Mouse (Mus musculus): ENCODE results near the gene Cetn3. TPM values are rescaled to one million over a fixed set of nuclear protein-coding genes. Genes with fewer than 3 reads are reported as not detected.

The Cetn3 gene
- polyA plus RNA-seq (2014; fragmentation: Illumina TruSeq; extraction: RNeasy Lipid Tissue Mini Kit (QIAGEN cat#74804); ENCODE audit: low read depth, low replicate concordance) = 259 TPM

GRCm38 (mm10) chr13:81782971-81783404 is at the start of gene Cetn3:
Gene Cetn3 (plus strand): TSS chr13:81783077.

Other genes with a start within 250 kb of the Cetn3 start
- 1.7 TPM for gene Adgrv1, start 149.9 kb upstream of the Cetn3 start, polyA plus RNA-seq (2014; fragmentation: Illumina TruSeq; extraction: RNeasy Lipid Tissue Mini Kit (QIAGEN cat#74804); ENCODE audit: low read depth, low replicate concordance)
- 109 TPM for gene Lysmd3, start 125.4 kb upstream of the Cetn3 start, polyA plus RNA-seq (2014; fragmentation: Illumina TruSeq; extraction: RNeasy Lipid Tissue Mini Kit (QIAGEN cat#74804); ENCODE audit: low read depth, low replicate concordance)
- 26.1 TPM for gene Polr3g, start 72.1 kb upstream of the Cetn3 start, polyA plus RNA-seq (2014; fragmentation: Illumina TruSeq; extraction: RNeasy Lipid Tissue Mini Kit (QIAGEN cat#74804); ENCODE audit: low read depth, low replicate concordance)
- 18.7 TPM for gene Mblac2, start 71.7 kb upstream of the Cetn3 start, polyA plus RNA-seq (2014; fragmentation: Illumina TruSeq; extraction: RNeasy Lipid Tissue Mini Kit (QIAGEN cat#74804); ENCODE audit: low read depth, low replicate concordance)